Mouse (Mus musculus) forebrain, postnatal 0 days (tissue): ENCODE measurements around the gene Plekhh2. TPM values are rescaled to one million over a fixed set of nuclear protein-coding genes. Genes with fewer than 3 reads are reported as not detected.
"Not testable (repeated sequence)": the region's sequence is repeated elsewhere in the genome, so short reads cannot be mapped to it uniquely, and the experiment has no call there.

ENCODE experiments used
- ATAC-seq: fragments of 200-750 bp; cut with Nextera tagmentation; 2 replicates; pipeline ENCODE4 v1.8.0; 2017; ENCODE audit warnings: mild to moderate bottlenecking, moderate library complexity
- DNase-seq: peaks from one replicate; pipeline ENCODE4 v3.0.0-alpha.2; 2015
- H3K27ac ChIP-seq: fragments of 300-500 bp; sonication (generic); 2 replicates; pipeline ENCODE4 v1.5.1; 2014; ENCODE audit warnings: low read depth, mild to moderate bottlenecking, antibody characterized with exemption, low read length, moderate library complexity, mixed read lengths
- H3K27me3 ChIP-seq: fragments of 300-500 bp; sonication (generic); 2 replicates; pipeline ENCODE4 v1.6.1; 2014; ENCODE audit warnings: mild to moderate bottlenecking, low read length, mixed read lengths; ENCODE audit not compliant: insufficient read depth
- H3K36me3 ChIP-seq: fragments of 300-500 bp; sonication (generic); 2 replicates; pipeline ENCODE4 v1.6.1; 2014; ENCODE audit warnings: mild to moderate bottlenecking, moderate library complexity; ENCODE audit not compliant: insufficient read depth
- H3K4me1 ChIP-seq: fragments of 300-500 bp; sonication (generic); 2 replicates; pipeline ENCODE4 v1.6.1; 2014; ENCODE audit warnings: antibody characterized with exemption; ENCODE audit not compliant: insufficient read depth
- H3K4me2 ChIP-seq: fragments of 300-500 bp; sonication (generic); 2 replicates; pipeline ENCODE4 v1.6.1; 2014; ENCODE audit warnings: low read depth, mild to moderate bottlenecking, moderate library complexity
- H3K4me3 ChIP-seq: fragments of 300-500 bp; sonication (generic); 2 replicates; pipeline ENCODE4 v1.5.1; 2014; ENCODE audit warnings: low read depth, low read length, mixed read lengths
- H3K9ac ChIP-seq: fragments of 300-500 bp; sonication (generic); 2 replicates; pipeline ENCODE4 v1.6.1; 2014; ENCODE audit warnings: mild to moderate bottlenecking
- H3K9me3 ChIP-seq: fragments of 300-500 bp; sonication (generic); 2 replicates; pipeline ENCODE4 v1.6.1; 2016; ENCODE audit warnings: low read length
- CTCF ChIP-seq: sonication (generic); IDR thresholded peaks from 2 replicates; pipeline ENCODE4 v1.5.1; 2016; ENCODE audit warnings: antibody characterized with exemption, control low read depth, low read depth
- WGBS: fragments of 180-500 bp; shearing (Covaris S2); extraction: QIAGEN DNeasy Blood & Tissue Kit; methylation state at CpG from one replicate; pipeline ENCODE4 v1.1.7; 2014; 5-methylcytosine and 5-hydroxymethylcytosine counted together
- polyA plus RNA-seq: library from polyadenylated mRNA; unstranded; fragments of >200 nt; fragmentation: Nextera tagmentation; extraction: Ambion mirVana; gene quantifications from 2 replicates; pipeline ENCODE4 v1.2.1, GENCODE M21; 2015
- total RNA-seq: library from RNA; depleted of rRNA; stranded (reverse); fragments of >200 nt; gene quantifications from 2 replicates; pipeline ENCODE4 v1.2.3, GENCODE M21; 2014

The Plekhh2 gene
- total and polyA plus RNA-seq, 2 experiments from 2014 or later, result 1.0 to 3.1 TPM

- peaks cover 13% of the 10 kb centered on the region for H3K4me1 ChIP-seq
- H3K4me3 ChIP-seq, result no peak overlapping the region
- H3K4me2 ChIP-seq, result no peak overlapping the region
- H3K36me3 ChIP-seq, result no peaks in the 10 kb centered on the region
- WGBS, result 57% methylated on average over 5 of the region's 5 CpGs
- TF ChIP-seq CTCF, result no peak
- no peaks in the 10 kb centered on the region for H3K27me3 ChIP-seq
- no peaks in the 10 kb centered on the region for H3K9me3 ChIP-seq
- peak; percentile 21 for DNase-seq
- no peak overlapping the region for H3K9ac ChIP-seq
- H3K27ac ChIP-seq, result peak overlapping the region; percentile 21; the same call in 1 of the 2 replicates
- no peak for ATAC-seq
Measured at GRCm38 (mm10) chr17:84552230-84552629, 40.5 kb downstream of the Plekhh2 start.

- ATAC-seq, result not testable (repeated sequence)
Measured at GRCm38 (mm10) chr17:84564264-84564663, 52.6 kb downstream of the Plekhh2 start.

GRCm38 (mm10) chr17:84565762-84566161 is 54.1 kb downstream of the Plekhh2 start:
- no peak overlapping the region for H3K4me2 ChIP-seq
- H3K4me3 ChIP-seq, result no peak overlapping the region
- DNase-seq (no peak), ATAC-seq (no peak)
- TF ChIP-seq CTCF, result no peak
- 85% methylated on average over 6 of the region's 6 CpGs for WGBS
- H3K4me1 ChIP-seq, result peaks cover 3% of the 10 kb centered on the region; the same call in 1 of the 2 replicates
- no peaks in the 10 kb centered on the region for H3K9me3 ChIP-seq
- no peaks in the 10 kb centered on the region for H3K36me3 ChIP-seq
- no peak overlapping the region for H3K27ac ChIP-seq
- H3K9ac ChIP-seq, result no peak overlapping the region
- no peaks in the 10 kb centered on the region for H3K27me3 ChIP-seq

More at GRCm38 (mm10) chr17:84564264-84564663, 52.6 kb downstream of the Plekhh2 start:
- not testable (repeated sequence) for H3K4me3 ChIP-seq, H3K36me3 ChIP-seq, H3K9ac ChIP-seq, H3K4me1 ChIP-seq, H3K27ac ChIP-seq, H3K4me2 ChIP-seq, H3K27me3 ChIP-seq, H3K9me3 ChIP-seq, DNase-seq

GRCm38 (mm10) chr17:84566773-84567555 is 55.3 kb downstream of the Plekhh2 start:
- Histone ChIP-seq H3K9me3 (no peaks in the 10 kb centered on the region), H3K36me3 (no peaks in the 10 kb centered on the region), H3K9ac (no peak overlapping the region), H3K4me2 (peak overlapping the region; percentile 26), H3K4me1 (peaks cover 3% of the 10 kb centered on the region; the same call in 1 of the 2 replicates), H3K4me3 (no peak overlapping the region), H3K27me3 (no peaks in the 10 kb centered on the region), H3K27ac (no peak overlapping the region)
- WGBS, result 37% methylated on average over 27 of the region's 27 CpGs
- DNase-seq (no peak), ATAC-seq (peak; percentile 58)
- no peak for TF ChIP-seq CTCF

- TF ChIP-seq CTCF, result no peak
- Histone ChIP-seq H3K36me3 (no peaks in the 10 kb centered on the region), H3K4me2 (no peak overlapping the region), H3K4me1 (peaks cover 3% of the 10 kb centered on the region; the same call in 1 of the 2 replicates), H3K4me3 (no peak overlapping the region), H3K9me3 (no peaks in the 10 kb centered on the region), H3K9ac (no peak overlapping the region), H3K27ac (no peak overlapping the region), H3K27me3 (no peaks in the 10 kb centered on the region)
- DNase-seq, result no peak
- no peak for ATAC-seq
- 93% methylated on average over 12 of the region's 12 CpGs for WGBS
Measured at GRCm38 (mm10) chr17:84568807-84569206, 57.1 kb downstream of the Plekhh2 start.

GRCm38 (mm10) chr17:84569770-84570169 is 58.1 kb downstream of the Plekhh2 start:
- WGBS, result 62% methylated on average over 8 of the region's 8 CpGs
- Histone ChIP-seq H3K36me3 (no peaks in the 10 kb centered on the region), H3K4me2 (no peak overlapping the region), H3K4me1 (peaks cover 3% of the 10 kb centered on the region; the same call in 1 of the 2 replicates), H3K9me3 (no peaks in the 10 kb centered on the region), H3K27ac (no peak overlapping the region), H3K9ac (no peak overlapping the region), H3K4me3 (no peak overlapping the region), H3K27me3 (no peaks in the 10 kb centered on the region)
- TF ChIP-seq CTCF, result no peak
- DNase-seq (no peak), ATAC-seq (peak; percentile 51)

GRCm38 (mm10) chr17:84571629-84572028 is 59.9 kb downstream of the Plekhh2 start:
- DNase-seq, result peak; percentile 38
- H3K27me3 ChIP-seq, result no peaks in the 10 kb centered on the region
- H3K4me1 ChIP-seq, result peaks cover 3% of the 10 kb centered on the region; the same call in 1 of the 2 replicates
- no peak for TF ChIP-seq CTCF
- H3K4me3 ChIP-seq, result no peak overlapping the region; the same call in 1 of the 2 replicates
- H3K9me3 ChIP-seq, result no peaks in the 10 kb centered on the region
- 65% methylated on average over 18 of the region's 18 CpGs for WGBS
- no peaks in the 10 kb centered on the region for H3K36me3 ChIP-seq
- no peak overlapping the region for H3K9ac ChIP-seq
- peak overlapping the region; percentile 30 for H3K4me2 ChIP-seq
- H3K27ac ChIP-seq, result no peak overlapping the region
- no peak for ATAC-seq
